Mouse (Mus musculus): ENCODE results near the gene Gm49405. TPM values are rescaled to one million over a fixed set of nuclear protein-coding genes. Genes with fewer than 3 reads are reported as not detected.

Gene Gm49405
- 0.09 and 0.10 TPM in 2 replicates for polyA plus RNA-seq (2021; fragmentation: Nextera tagmentation)
- long read RNA-seq, experiment 1 = 0 reads
- long read RNA-seq, experiment 2, partial matches to known transcripts = 0 of 5 reads
- long read RNA-seq, experiment 2, other reads (novel, unspliced or antisense) = 5 of 5 reads

GRCm38 (mm10) chr19:4000119-4000900 lies at the start of gene Gm49405, which contains the start of gene Nudt8:
Gm49405 (plus strand) TSS chr19:4000626.
Nudt8 (plus strand) TSS chr19:4000580.

GRCm38 (mm10) chr19:3958470-3958869 lies 42.0 kb upstream of the Gm49405 start, which contains the start of gene Aldh3b3:
Aldh3b3 (plus strand) TSS chr19:3958645.

GRCm38 (mm10) chr19:3972229-3972628 lies 28.2 kb upstream of the Gm49405 start, which contains the start of gene Aldh3b2:
Aldh3b2 (plus strand) TSS chr19:3972328.

GRCm38 (mm10) chr19:3986334-3986733 lies 14.1 kb upstream of the Gm49405 start, which contains the start of gene Acy3:
Acy3 (plus strand) TSS chr19:3986570.

GRCm38 (mm10) chr19:3992416-3992815 lies 8.0 kb upstream of the Gm49405 start, which contains the start of gene Tbx10:
Tbx10 (plus strand) TSS chr19:3992752.

GRCm38 (mm10) chr19:4003112-4003511 lies 2.7 kb downstream of the Gm49405 start, which contains the start of gene Doc2g:
Doc2g (plus strand) TSS chr19:4003313.

GRCm38 (mm10) chr19:4012432-4013022 lies 12.1 kb downstream of the Gm49405 start, which contains the start of gene Ndufv1:
Ndufv1 (minus strand) TSS chr19:4012806.

GRCm38 (mm10) chr19:4037788-4038232 lies 37.4 kb downstream of the Gm49405 start, which contains the start of gene Gstp1:
Gstp1 (minus strand) TSS chr19:4037985.

GRCm38 (mm10) chr19:4045966-4046865 lies 45.8 kb downstream of the Gm49405 start, which contains the start of gene Gstp2:
Gstp2 (minus strand) TSS chr19:4046023.

Other genes with a start within 250 kb of the Gm49405 start
- 8.6 and 9.5 TPM in 2 replicates for gene Kmt5b, start 233.2 kb upstream of the Gm49405 start, polyA plus RNA-seq (2021; fragmentation: Nextera tagmentation)
- 19.4 and 20.0 TPM in 2 replicates for gene Chka, start 148.9 kb upstream of the Gm49405 start, polyA plus RNA-seq (2021; fragmentation: Nextera tagmentation)
- gene Tcirg1, start 93.5 kb upstream of the Gm49405 start, polyA plus RNA-seq (2021; fragmentation: Nextera tagmentation) = 3.9 and 4.3 TPM in 2 replicates
- gene Ndufs8, start 87.9 kb upstream of the Gm49405 start, polyA plus RNA-seq (2021; fragmentation: Nextera tagmentation) = 575 and 594 TPM in 2 replicates
- 7.0 and 8.7 TPM in 2 replicates for gene Aldh3b1, start 70.8 kb upstream of the Gm49405 start, polyA plus RNA-seq (2021; fragmentation: Nextera tagmentation)
- gene Unc93b1, start 65.4 kb upstream of the Gm49405 start, polyA plus RNA-seq (2021; fragmentation: Nextera tagmentation) = 25.0 and 27.9 TPM in 2 replicates
- gene Aldh3b3, start 42.0 kb upstream of the Gm49405 start, polyA plus RNA-seq (2021; fragmentation: Nextera tagmentation) = not detected in 2 replicates
- 2.3 and 2.5 TPM in 2 replicates for gene Aldh3b2, start 28.3 kb upstream of the Gm49405 start, polyA plus RNA-seq (2021; fragmentation: Nextera tagmentation)
- gene Acy3, start 14.1 kb upstream of the Gm49405 start, polyA plus RNA-seq (2021; fragmentation: Nextera tagmentation) = 2.2 and 3.3 TPM in 2 replicates
- 0.10 TPM in 1 of 2 replicates, not detected in the other for gene Tbx10, start 7.9 kb upstream of the Gm49405 start, polyA plus RNA-seq (2021; fragmentation: Nextera tagmentation)
- 22.0 and 24.3 TPM in 2 replicates for gene Nudt8, start within 50 bp of the Gm49405 start, polyA plus RNA-seq (2021; fragmentation: Nextera tagmentation)
- 2.8 and 2.9 TPM in 2 replicates for gene Doc2g, start 2.7 kb downstream of the Gm49405 start, polyA plus RNA-seq (2021; fragmentation: Nextera tagmentation)
- 448 and 464 TPM in 2 replicates for gene Ndufv1, start 12.2 kb downstream of the Gm49405 start, polyA plus RNA-seq (2021; fragmentation: Nextera tagmentation)
- gene Gstp1, start 37.4 kb downstream of the Gm49405 start, polyA plus RNA-seq (2021; fragmentation: Nextera tagmentation) = 1,221 and 1,279 TPM in 2 replicates
- 2.1 and 2.8 TPM in 2 replicates for gene Gstp2, start 45.4 kb downstream of the Gm49405 start, polyA plus RNA-seq (2021; fragmentation: Nextera tagmentation)
- gene Gstp3, start 58.9 kb downstream of the Gm49405 start, polyA plus RNA-seq (2021; fragmentation: Nextera tagmentation) = not detected in 2 replicates
- not detected in 2 replicates for gene Cabp2, start 81.0 kb downstream of the Gm49405 start, polyA plus RNA-seq (2021; fragmentation: Nextera tagmentation)
- gene Cdk2ap2, start 96.6 kb downstream of the Gm49405 start, polyA plus RNA-seq (2021; fragmentation: Nextera tagmentation) = 59.8 and 62.1 TPM in 2 replicates
- gene Pitpnm1, start 99.4 kb downstream of the Gm49405 start, polyA plus RNA-seq (2021; fragmentation: Nextera tagmentation) = 52.0 and 59.9 TPM in 2 replicates
- 204 and 212 TPM in 2 replicates for gene Aip, start 125.2 kb downstream of the Gm49405 start, polyA plus RNA-seq (2021; fragmentation: Nextera tagmentation)
- gene Gpr152, start 139.2 kb downstream of the Gm49405 start, polyA plus RNA-seq (2021; fragmentation: Nextera tagmentation) = not detected in 2 replicates
- 0.04 TPM in 1 of 2 replicates, not detected in the other for gene Cabp4, start 143.4 kb downstream of the Gm49405 start, polyA plus RNA-seq (2021; fragmentation: Nextera tagmentation)
- 101 and 105 TPM in 2 replicates for gene Coro1b, start 148.0 kb downstream of the Gm49405 start, polyA plus RNA-seq (2021; fragmentation: Nextera tagmentation)
- 1.2 and 2.0 TPM in 2 replicates for gene Ptprcap, start 153.0 kb downstream of the Gm49405 start, polyA plus RNA-seq (2021; fragmentation: Nextera tagmentation)
- 7.5 and 9.5 TPM in 2 replicates for gene Rps6kb2, start 162.7 kb downstream of the Gm49405 start, polyA plus RNA-seq (2021; fragmentation: Nextera tagmentation)
- gene Carns1, start 174.9 kb downstream of the Gm49405 start, polyA plus RNA-seq (2021; fragmentation: Nextera tagmentation) = 2.8 and 2.9 TPM in 2 replicates
- gene Tbc1d10c, start 190.7 kb downstream of the Gm49405 start, polyA plus RNA-seq (2021; fragmentation: Nextera tagmentation) = 0.19 TPM in 1 of 2 replicates, not detected in the other
- 345 and 357 TPM in 2 replicates for gene Ppp1ca, start 191.4 kb downstream of the Gm49405 start, polyA plus RNA-seq (2021; fragmentation: Nextera tagmentation)
- 5.9 and 6.0 TPM in 2 replicates for gene Rad9a, start 201.0 kb downstream of the Gm49405 start, polyA plus RNA-seq (2021; fragmentation: Nextera tagmentation)
- gene Clcf1, start 213.6 kb downstream of the Gm49405 start, polyA plus RNA-seq (2021; fragmentation: Nextera tagmentation) = 0.18 and 0.26 TPM in 2 replicates
- gene AC109138.7, start 213.7 kb downstream of the Gm49405 start, polyA plus RNA-seq (2021; fragmentation: Nextera tagmentation) = not detected in 2 replicates
- gene Pold4, start 231.3 kb downstream of the Gm49405 start, polyA plus RNA-seq (2021; fragmentation: Nextera tagmentation) = 27.9 and 28.1 TPM in 2 replicates

All from layer of hippocampus, adult 6 months (tissue).